Mouse (Mus musculus) midbrain, embryonic 15.5 days (tissue): ENCODE measurements at regions not wholly inside any gene's neighbourhood (a gene's known extent, or its start where the extent isn't known, plus 50 kb on each side); places are given as distances from the start of the nearest gene placed in this dataset.

Experiments
- ATAC-seq: fragments of 200-750 bp; cut with Nextera tagmentation; replicated peaks from 2 replicates; pipeline ENCODE4 v1.8.0; 2017; ENCODE audit warnings: moderate TSS enrichment
- H3K27ac ChIP-seq: fragments of 300-500 bp; sonication (generic); 2 replicates; pipeline ENCODE4 v1.5.1; 2015; ENCODE audit warnings: mild to moderate bottlenecking, inconsistent platforms
- H3K27me3 ChIP-seq: fragments of 300-500 bp; sonication (generic); replicated peaks from 2 replicates; pipeline ENCODE4 v1.6.1; 2015; ENCODE audit warnings: inconsistent platforms
- H3K36me3 ChIP-seq: fragments of 300-500 bp; sonication (generic); replicated peaks from 2 replicates; pipeline ENCODE4 v1.6.1; 2015; ENCODE audit warnings: inconsistent platforms
- H3K4me1 ChIP-seq: fragments of 300-500 bp; sonication (generic); 2 replicates; pipeline ENCODE4 v1.6.1; 2015; ENCODE audit warnings: inconsistent platforms
- H3K4me2 ChIP-seq: fragments of 300-500 bp; sonication (generic); 2 replicates; pipeline ENCODE4 v1.6.1; 2015; ENCODE audit warnings: inconsistent platforms, mild to moderate bottlenecking, moderate library complexity
- H3K4me3 ChIP-seq: fragments of 300-500 bp; sonication (generic); 2 replicates; pipeline ENCODE4 v1.5.1; 2015; ENCODE audit warnings: mild to moderate bottlenecking, inconsistent platforms
- H3K9ac ChIP-seq: fragments of 300-500 bp; sonication (generic); 2 replicates; pipeline ENCODE4 v1.6.1; 2015; ENCODE audit warnings: mild to moderate bottlenecking, inconsistent platforms
- H3K9me3 ChIP-seq: fragments of 300-500 bp; sonication (generic); 2 replicates; pipeline ENCODE4 v1.6.1; 2016; ENCODE audit warnings: inconsistent platforms
- WGBS: fragments of 180-500 bp; shearing (Covaris S2); methylation state at CpG from one replicate; pipeline ENCODE4 v1.1.7; 2015; ENCODE audit warnings: mixed read lengths; 5-methylcytosine and 5-hydroxymethylcytosine counted together

- Histone ChIP-seq H3K4me3 (no peak overlapping the region), H3K27me3 (no peaks in the 10 kb centered on the region), H3K36me3 (no peaks in the 10 kb centered on the region), H3K9ac (no peak overlapping the region), H3K4me2 (no peak overlapping the region), H3K9me3 (no peaks in the 10 kb centered on the region), H3K27ac (no peak overlapping the region), H3K4me1 (no peaks in the 10 kb centered on the region; the same call in 1 of the 2 replicates)
- 62% methylated on average over 13 of the region's 13 CpGs for WGBS
- ATAC-seq, result peak; percentile 83
Measured at GRCm38 (mm10) chr4:8367487-8368276, 128.8 kb upstream of the Car8 start.

GRCm38 (mm10) chr4:8366978-8367377, 128.1 kb upstream of the Car8 start:
- Histone ChIP-seq H3K9me3 (no peaks in the 10 kb centered on the region), H3K27ac (no peak overlapping the region), H3K4me1 (no peaks in the 10 kb centered on the region; the same call in 1 of the 2 replicates), H3K27me3 (no peaks in the 10 kb centered on the region), H3K36me3 (no peaks in the 10 kb centered on the region), H3K4me3 (no peak overlapping the region), H3K4me2 (no peak overlapping the region), H3K9ac (no peak overlapping the region)
- 0 out of 2 replicates have a peak, but pooled peaks have one; percentile 53 for ATAC-seq
- 69% methylated on average over 4 of the region's 4 CpGs for WGBS

- Histone ChIP-seq H3K27ac (no peak overlapping the region), H3K27me3 (no peaks in the 10 kb centered on the region), H3K9me3 (no peaks in the 10 kb centered on the region), H3K4me3 (no peak overlapping the region), H3K36me3 (no peaks in the 10 kb centered on the region), H3K4me2 (no peak overlapping the region), H3K4me1 (no peaks in the 10 kb centered on the region; the same call in 1 of the 2 replicates), H3K9ac (no peak overlapping the region)
- ATAC-seq, result no peak
- 64% methylated on average over 4 of the region's 4 CpGs for WGBS
Measured at GRCm38 (mm10) chr4:8362409-8362808, 123.6 kb upstream of the Car8 start.

- no peaks in the 10 kb centered on the region for H3K9me3 ChIP-seq
- H3K27ac ChIP-seq, result no peak overlapping the region
- no peaks in the 10 kb centered on the region for H3K4me1 ChIP-seq
- H3K4me2 ChIP-seq, result no peak overlapping the region
- ATAC-seq, result no peak
- no peaks in the 10 kb centered on the region for H3K27me3 ChIP-seq
- H3K4me3 ChIP-seq, result no peak overlapping the region
- no peaks in the 10 kb centered on the region for H3K36me3 ChIP-seq
- WGBS, result 66% methylated on average over 2 of the region's 2 CpGs
- no peak overlapping the region for H3K9ac ChIP-seq
Measured at GRCm38 (mm10) chr4:8361931-8362330, 123.1 kb upstream of the Car8 start.

- Histone ChIP-seq H3K4me1 (no peaks in the 10 kb centered on the region), H3K4me3 (no peak overlapping the region), H3K4me2 (no peak overlapping the region), H3K27ac (no peak overlapping the region), H3K9me3 (no peaks in the 10 kb centered on the region), H3K36me3 (no peaks in the 10 kb centered on the region), H3K27me3 (no peaks in the 10 kb centered on the region), H3K9ac (no peak overlapping the region)
- no peak for ATAC-seq
Measured at GRCm38 (mm10) chr4:8361305-8361704, 122.5 kb upstream of the Car8 start.

- no peaks in the 10 kb centered on the region for H3K36me3 ChIP-seq
- H3K27ac ChIP-seq, result no peak overlapping the region
- no peaks in the 10 kb centered on the region for H3K4me1 ChIP-seq
- H3K4me2 ChIP-seq, result no peak overlapping the region
- no peaks in the 10 kb centered on the region for H3K27me3 ChIP-seq
- no peak overlapping the region for H3K9ac ChIP-seq
- WGBS, result 84% methylated on average over 1 of the region's 1 CpGs
- no peak for ATAC-seq
- no peaks in the 10 kb centered on the region for H3K9me3 ChIP-seq
- no peak overlapping the region for H3K4me3 ChIP-seq
Measured at GRCm38 (mm10) chr4:8357443-8357842, 118.6 kb upstream of the Car8 start.

GRCm38 (mm10) chr4:8341928-8342327, 103.1 kb upstream of the Car8 start:
- Histone ChIP-seq H3K4me3 (no peak overlapping the region), H3K36me3 (no peaks in the 10 kb centered on the region), H3K4me1 (no peaks in the 10 kb centered on the region), H3K4me2 (no peak overlapping the region), H3K27ac (no peak overlapping the region), H3K27me3 (no peaks in the 10 kb centered on the region), H3K9me3 (no peaks in the 10 kb centered on the region), H3K9ac (no peak overlapping the region)
- 89% methylated on average over 4 of the region's 4 CpGs for WGBS
- ATAC-seq, result no peak

- Histone ChIP-seq H3K27ac (no peak overlapping the region), H3K9me3 (no peaks in the 10 kb centered on the region), H3K4me1 (no peaks in the 10 kb centered on the region), H3K9ac (no peak overlapping the region), H3K4me3 (no peak overlapping the region), H3K36me3 (no peaks in the 10 kb centered on the region), H3K4me2 (no peak overlapping the region), H3K27me3 (no peaks in the 10 kb centered on the region)
- 93% methylated on average over 10 of the region's 10 CpGs for WGBS
- ATAC-seq, result no peak
Measured at GRCm38 (mm10) chr4:8309241-8309987, 70.6 kb upstream of the Car8 start.

GRCm38 (mm10) chr4:8292563-8292962, 53.7 kb upstream of the Car8 start:
- H3K9me3 ChIP-seq, result no peaks in the 10 kb centered on the region
- peak; percentile 24; the same call in 1 of the 2 replicates for ATAC-seq
- no peak overlapping the region for H3K27ac ChIP-seq
- H3K4me2 ChIP-seq, result no peak overlapping the region
- no peaks in the 10 kb centered on the region for H3K36me3 ChIP-seq
- no peaks in the 10 kb centered on the region; the same call in 1 of the 2 replicates for H3K4me1 ChIP-seq
- no peak overlapping the region for H3K9ac ChIP-seq
- no peaks in the 10 kb centered on the region for H3K27me3 ChIP-seq
- H3K4me3 ChIP-seq, result no peak overlapping the region
- WGBS, result 77% methylated on average over 1 of the region's 1 CpGs

- Histone ChIP-seq H3K27ac (no peak overlapping the region), H3K9me3 (no peaks in the 10 kb centered on the region), H3K27me3 (no peaks in the 10 kb centered on the region), H3K4me2 (no peak overlapping the region), H3K9ac (no peak overlapping the region), H3K36me3 (no peaks in the 10 kb centered on the region), H3K4me3 (no peak overlapping the region), H3K4me1 (no peaks in the 10 kb centered on the region; the same call in 1 of the 2 replicates)
- peak; percentile 78 for ATAC-seq
- WGBS, result 49% methylated on average over 11 of the region's 11 CpGs
Measured at GRCm38 (mm10) chr4:8291528-8292492, 53.0 kb upstream of the Car8 start.

GRCm38 (mm10) chr4:8289901-8290300, 51.1 kb upstream of the Car8 start:
- Histone ChIP-seq H3K4me3 (no peak overlapping the region), H3K9ac (no peak overlapping the region), H3K36me3 (no peaks in the 10 kb centered on the region), H3K4me1 (no peaks in the 10 kb centered on the region; the same call in 1 of the 2 replicates), H3K9me3 (no peaks in the 10 kb centered on the region), H3K4me2 (no peak overlapping the region), H3K27me3 (no peaks in the 10 kb centered on the region), H3K27ac (no peak overlapping the region)
- WGBS, result 79% methylated on average over 5 of the region's 5 CpGs
- no peak for ATAC-seq
